Mouse (Mus musculus) hindbrain, embryonic 11.5 days (tissue): ENCODE measurements around the gene Slc39a8. TPM values are rescaled to one million over a fixed set of nuclear protein-coding genes. Genes with fewer than 3 reads are reported as not detected.
A peak's percentile ranks its signal among the peaks of the same experiment; 100 is the strongest.

Experiments used
- ATAC-seq: fragments of 200-750 bp; cut with Nextera tagmentation; 2 replicates; pipeline ENCODE4 v1.8.0; 2017; ENCODE audit warnings: mild to moderate bottlenecking, moderate TSS enrichment, moderate library complexity; ENCODE audit not compliant: low FRiP score
- DNase-seq: peaks from one replicate; pipeline ENCODE4 v3.0.0-alpha.2; 2015; ENCODE audit warnings: low spot score
- H3K27ac ChIP-seq: fragments of 300-500 bp; sonication (generic); 2 replicates; pipeline ENCODE4 v1.5.1; 2014; ENCODE audit warnings: mild to moderate bottlenecking, low read depth, low read length
- H3K27me3 ChIP-seq: fragments of 300-500 bp; sonication (generic); 2 replicates; pipeline ENCODE4 v1.6.1; 2014; ENCODE audit warnings: mild to moderate bottlenecking, low read length, moderate library complexity, mixed read lengths; ENCODE audit not compliant: control insufficient read depth, insufficient read depth
- H3K36me3 ChIP-seq: fragments of 300-500 bp; sonication (generic); 2 replicates; pipeline ENCODE4 v1.6.1; 2014; ENCODE audit warnings: mild to moderate bottlenecking, low read length, moderate library complexity, mixed read lengths; ENCODE audit not compliant: control insufficient read depth, insufficient read depth
- H3K4me1 ChIP-seq: fragments of 300-500 bp; sonication (generic); replicated peaks from 2 replicates; pipeline ENCODE4 v1.6.1; 2014; ENCODE audit warnings: low read length, mixed read lengths; ENCODE audit not compliant: control insufficient read depth, insufficient read depth
- H3K4me2 ChIP-seq: fragments of 300-500 bp; sonication (generic); replicated peaks from 2 replicates; pipeline ENCODE4 v1.6.1; 2014; ENCODE audit warnings: mild to moderate bottlenecking, low read depth, low read length
- H3K4me3 ChIP-seq: fragments of 300-500 bp; sonication (generic); 2 replicates; pipeline ENCODE4 v1.5.1; 2014; ENCODE audit warnings: low read depth, low read length
- H3K9ac ChIP-seq: fragments of 300-500 bp; sonication (generic); 2 replicates; pipeline ENCODE4 v1.6.1; 2014; ENCODE audit warnings: low read depth, low read length
- H3K9me3 ChIP-seq: fragments of 300-500 bp; sonication (generic); 2 replicates; pipeline ENCODE4 v1.6.1; 2016; ENCODE audit warnings: low read length; ENCODE audit not compliant: control insufficient read depth
- WGBS: fragments of 180-500 bp; shearing (Covaris S2); extraction: QIAGEN DNeasy Blood & Tissue Kit; methylation state at CpG from one replicate; pipeline ENCODE4 v1.1.7; 2014; 5-methylcytosine and 5-hydroxymethylcytosine counted together
- polyA plus RNA-seq: library from polyadenylated mRNA; unstranded; fragments of >200 nt; fragmentation: Nextera tagmentation; extraction: Ambion mirVana; gene quantifications from 2 replicates; pipeline ENCODE4 v1.2.1, GENCODE M21; 2014

Slc39a8 gene
- polyA plus RNA-seq, 1 experiment from 2014 or later: 23.3 TPM

DNA sequence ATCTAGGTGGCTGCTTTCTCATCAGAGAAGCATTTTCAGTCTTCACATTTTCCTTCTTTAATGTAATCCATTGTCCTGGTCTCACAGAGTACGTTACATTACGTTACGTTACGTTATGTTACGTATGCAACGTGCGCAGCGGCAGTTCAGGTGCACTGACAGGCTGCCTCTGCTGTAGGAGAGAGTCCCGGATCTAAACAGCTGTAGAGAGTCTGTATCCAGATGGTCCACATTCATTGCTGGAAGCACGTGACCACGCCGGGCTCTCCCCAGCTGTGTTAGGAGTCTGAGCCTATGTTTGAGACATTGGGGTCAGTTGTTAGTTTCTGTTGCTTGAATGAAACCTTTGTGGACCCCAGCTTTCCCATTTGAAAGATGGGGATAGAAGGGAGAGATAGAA, 15.1 kb downstream of the Slc39a8 start:
- 88% methylated on average over 12 of the region's 12 CpGs for WGBS
- no peak overlapping the region for H3K9ac ChIP-seq
- no peak overlapping the region for H3K4me2 ChIP-seq
- H3K4me1 ChIP-seq: no peaks in the 10 kb centered on the region
- H3K36me3 ChIP-seq: no peaks in the 10 kb centered on the region
- H3K27ac ChIP-seq: no peak overlapping the region
- H3K9me3 ChIP-seq: no peaks in the 10 kb centered on the region
- ATAC-seq (no peak), DNase-seq (no peak)
- H3K4me3 ChIP-seq: no peak overlapping the region
- H3K27me3 ChIP-seq: no peaks in the 10 kb centered on the region

DNA sequence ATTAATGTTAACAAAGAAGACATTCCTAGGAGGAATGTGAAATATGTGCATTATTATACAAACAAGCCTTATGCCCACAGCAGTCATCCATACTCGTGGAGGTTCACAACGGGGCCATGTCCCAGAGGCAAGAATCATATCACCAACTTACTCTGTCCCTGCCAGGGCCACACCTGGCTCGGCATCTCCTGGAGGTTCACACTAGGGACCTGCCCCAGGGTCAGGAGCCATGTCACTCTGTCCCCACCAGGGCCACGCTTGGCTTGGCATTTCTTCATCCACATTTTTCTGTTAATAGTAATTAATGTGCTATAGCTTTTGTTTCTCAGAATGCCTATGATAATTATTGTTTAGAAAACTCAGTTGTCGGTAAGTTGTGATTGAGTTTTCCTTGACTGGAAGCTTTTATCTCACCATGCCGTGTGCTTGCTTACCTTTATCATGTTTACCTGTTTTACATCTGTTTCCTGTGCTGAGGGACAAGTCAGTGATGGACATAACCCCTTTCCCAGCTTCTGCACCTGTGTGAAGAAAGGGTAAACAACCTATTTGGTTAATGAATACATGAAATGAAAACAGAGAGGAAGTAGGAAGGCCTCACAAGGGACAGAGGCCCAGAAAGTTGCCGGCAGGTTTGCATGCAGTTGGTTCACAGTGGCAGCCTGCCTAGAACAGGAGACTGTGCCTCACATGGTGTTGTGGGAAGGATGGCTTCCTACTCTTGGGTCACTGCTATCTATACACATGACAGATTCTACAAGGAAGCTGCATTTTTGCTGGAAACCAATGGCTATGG, 16.8 kb downstream of the Slc39a8 start:
- no peak overlapping the region for H3K27ac ChIP-seq
- no peak overlapping the region for H3K4me3 ChIP-seq
- no peaks in the 10 kb centered on the region for H3K4me1 ChIP-seq
- ATAC-seq (no peak), DNase-seq (no peak)
- H3K9me3 ChIP-seq: no peaks in the 10 kb centered on the region
- WGBS: 82% methylated on average over 7 of the region's 7 CpGs
- H3K4me2 ChIP-seq: no peak overlapping the region
- H3K36me3 ChIP-seq: no peaks in the 10 kb centered on the region
- no peaks in the 10 kb centered on the region for H3K27me3 ChIP-seq
- H3K9ac ChIP-seq: no peak overlapping the region

DNA sequence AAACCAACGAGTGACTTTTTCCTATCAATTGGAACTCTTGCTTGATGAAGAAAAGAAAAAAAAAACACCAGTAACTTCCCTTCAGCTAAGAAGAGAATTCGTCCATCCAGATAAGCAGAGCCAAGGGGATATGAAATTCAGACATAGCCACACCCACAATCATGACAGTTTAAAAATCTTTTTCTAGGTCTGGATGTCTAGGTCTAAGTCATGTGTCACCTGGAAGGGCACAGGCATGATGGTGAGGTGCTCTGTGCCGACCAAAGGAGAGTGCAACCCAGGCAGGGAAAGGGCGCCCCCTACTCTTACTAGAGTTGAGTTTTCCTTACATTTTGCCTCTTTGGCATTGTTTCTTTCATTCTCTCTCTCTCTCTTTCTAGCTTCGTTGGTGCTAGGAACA, 18.1 kb downstream of the Slc39a8 start:
- Histone ChIP-seq H3K27ac (no peak overlapping the region), H3K4me2 (no peak overlapping the region), H3K9me3 (no peaks in the 10 kb centered on the region), H3K27me3 (no peaks in the 10 kb centered on the region), H3K4me1 (no peaks in the 10 kb centered on the region), H3K36me3 (no peaks in the 10 kb centered on the region), H3K4me3 (no peak overlapping the region), H3K9ac (no peak overlapping the region)
- no peak for ATAC-seq
- no peak for DNase-seq
- 73% methylated on average over 5 of the region's 5 CpGs for WGBS

DNA sequence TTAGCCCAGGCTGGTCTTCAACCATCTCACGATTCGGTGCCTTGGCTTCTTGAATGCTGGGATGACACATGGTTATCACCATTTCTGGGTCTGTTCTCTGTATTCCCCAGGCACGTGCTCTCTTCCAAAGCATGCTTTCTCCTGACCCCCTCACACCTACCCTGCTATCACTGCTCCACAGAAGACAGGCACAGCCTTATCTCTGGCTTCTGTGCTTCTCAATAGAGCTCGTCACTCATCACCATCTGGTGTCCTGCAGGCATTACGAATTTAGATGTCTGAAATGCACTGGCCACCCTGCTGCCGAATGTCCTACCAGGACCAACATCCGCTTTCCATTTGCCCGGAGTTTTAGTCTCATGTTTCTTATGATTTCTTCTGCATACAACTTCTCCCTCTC, 18.6 kb downstream of the Slc39a8 start:
- H3K4me3 ChIP-seq: no peak overlapping the region
- H3K9me3 ChIP-seq: no peaks in the 10 kb centered on the region
- DNase-seq: no peak
- no peaks in the 10 kb centered on the region for H3K27me3 ChIP-seq
- H3K36me3 ChIP-seq: no peaks in the 10 kb centered on the region
- H3K9ac ChIP-seq: no peak overlapping the region
- 76% methylated on average over 8 of the region's 8 CpGs for WGBS
- peak; percentile 45; the same call in 1 of the 2 replicates for ATAC-seq
- no peak overlapping the region for H3K27ac ChIP-seq
- no peak overlapping the region for H3K4me2 ChIP-seq
- H3K4me1 ChIP-seq: no peaks in the 10 kb centered on the region

DNA sequence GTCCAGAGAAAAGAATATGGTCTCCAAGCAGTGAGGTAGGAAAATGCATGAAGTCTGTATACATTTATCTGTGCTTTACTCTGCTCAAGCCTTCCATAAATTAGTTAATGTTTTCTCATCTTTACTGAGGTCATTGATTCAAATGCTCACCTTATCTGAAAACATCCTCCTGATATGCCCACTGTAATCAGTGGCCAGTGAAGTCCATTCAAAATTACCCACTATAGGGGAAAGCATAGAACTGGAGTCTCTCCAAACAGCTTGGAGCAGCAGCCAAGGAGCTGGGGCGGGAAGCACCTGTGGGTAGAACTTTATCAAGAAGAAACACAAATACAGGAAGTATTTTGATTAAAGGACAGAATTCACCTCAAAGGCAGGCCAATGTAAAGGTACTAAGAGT, 19.8 kb downstream of the Slc39a8 start:
- 97% methylated on average over 1 of the region's 1 CpGs for WGBS
- Histone ChIP-seq H3K4me3 (no peak overlapping the region), H3K9me3 (no peaks in the 10 kb centered on the region), H3K27ac (no peak overlapping the region), H3K9ac (no peak overlapping the region), H3K4me1 (no peaks in the 10 kb centered on the region), H3K4me2 (no peak overlapping the region), H3K36me3 (no peaks in the 10 kb centered on the region), H3K27me3 (no peaks in the 10 kb centered on the region)
- ATAC-seq (no peak), DNase-seq (no peak)

DNA sequence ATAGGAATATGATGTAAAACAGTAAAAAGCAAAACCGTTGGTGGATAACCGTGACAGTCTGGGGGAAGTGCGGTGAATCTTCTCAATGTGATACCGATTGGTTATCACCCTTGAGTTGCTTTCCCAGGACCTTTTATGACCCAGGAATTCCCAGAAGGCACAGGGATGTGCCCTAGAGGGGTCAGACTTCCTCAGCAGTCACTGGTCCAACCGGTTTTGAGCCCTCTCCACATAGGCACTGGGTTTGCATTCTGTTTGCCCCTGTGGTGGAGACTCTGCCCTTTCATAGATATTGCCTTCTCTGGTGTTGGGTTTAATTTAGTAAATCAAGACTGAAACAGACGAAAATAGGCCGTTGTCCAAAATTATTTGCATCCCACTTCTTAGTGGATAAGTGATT, 20.8 kb downstream of the Slc39a8 start:
- no peak for ATAC-seq
- Histone ChIP-seq H3K9ac (no peak overlapping the region), H3K27ac (no peak overlapping the region), H3K4me1 (no peaks in the 10 kb centered on the region), H3K4me2 (no peak overlapping the region), H3K9me3 (no peaks in the 10 kb centered on the region), H3K4me3 (no peak overlapping the region), H3K36me3 (no peaks in the 10 kb centered on the region), H3K27me3 (no peaks in the 10 kb centered on the region)
- WGBS: 64% methylated on average over 7 of the region's 7 CpGs
- DNase-seq: no peak

DNA sequence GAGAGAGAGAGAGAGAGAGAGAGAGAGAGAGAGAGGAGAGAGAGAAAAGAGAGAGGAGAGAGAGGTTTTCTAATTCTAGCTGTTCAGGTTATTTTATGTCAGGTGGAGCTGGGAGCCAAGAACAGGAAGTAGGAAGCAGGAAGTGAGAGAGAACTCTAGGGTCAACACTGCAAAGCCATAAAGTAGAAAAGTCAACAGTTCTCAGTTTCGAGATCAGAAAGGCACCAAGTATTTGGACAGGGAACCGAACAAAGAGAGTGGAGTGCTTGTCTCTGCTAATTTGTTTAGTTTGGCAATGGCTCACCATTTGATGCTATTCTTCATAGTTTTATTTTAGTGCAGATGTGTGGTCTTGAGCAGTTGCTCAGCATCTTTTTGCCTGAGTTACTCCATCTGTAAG, 26.5 kb downstream of the Slc39a8 start:
- 94% methylated on average over 2 of the region's 2 CpGs for WGBS
- DNase-seq: no peak
- Histone ChIP-seq H3K4me3 (no peak overlapping the region), H3K27me3 (no peaks in the 10 kb centered on the region), H3K4me1 (no peaks in the 10 kb centered on the region), H3K9ac (no peak overlapping the region), H3K4me2 (no peak overlapping the region), H3K36me3 (no peaks in the 10 kb centered on the region), H3K9me3 (no peaks in the 10 kb centered on the region), H3K27ac (no peak overlapping the region)
- no peak for ATAC-seq

DNA sequence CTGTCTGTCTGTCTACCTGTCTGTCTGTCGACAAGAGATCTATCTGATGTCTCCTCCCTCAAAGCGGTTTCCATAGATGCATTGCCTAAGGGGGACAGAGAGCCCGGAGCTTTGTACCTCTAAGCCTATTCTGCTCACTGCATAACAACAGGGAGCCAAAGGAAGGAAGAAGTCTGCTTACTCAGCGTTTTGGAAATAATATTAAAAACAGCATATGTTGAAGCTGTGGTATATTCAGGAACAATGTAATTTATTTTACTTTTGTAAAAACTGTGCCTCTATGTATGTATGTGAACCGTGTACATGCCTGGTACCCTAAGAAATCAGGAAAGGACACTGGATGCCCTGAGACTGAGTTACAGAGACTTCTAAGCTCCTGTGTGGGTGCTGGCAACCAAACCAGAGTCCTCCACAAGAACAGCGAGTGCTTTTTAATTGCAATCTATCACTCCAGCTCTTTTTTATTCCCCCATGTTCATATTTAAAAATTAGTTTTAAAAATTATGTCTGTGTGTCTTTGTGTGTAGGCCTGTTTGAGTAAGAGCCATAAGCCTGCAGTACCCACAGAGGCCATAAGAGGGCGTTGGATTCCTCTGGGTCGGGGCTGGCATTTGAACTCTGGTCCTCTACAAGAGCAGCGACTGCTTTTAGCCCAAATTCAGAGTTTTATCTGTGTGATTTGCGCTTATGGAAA, 28.7 kb downstream of the Slc39a8 start:
- DNase-seq (no peak), ATAC-seq (no peak)
- no peaks in the 10 kb centered on the region for H3K36me3 ChIP-seq
- H3K9me3 ChIP-seq: no peaks in the 10 kb centered on the region
- no peak overlapping the region for H3K4me3 ChIP-seq
- WGBS: 86% methylated on average over 10 of the region's 10 CpGs
- no peaks in the 10 kb centered on the region for H3K27me3 ChIP-seq
- H3K9ac ChIP-seq: no peak overlapping the region
- H3K4me1 ChIP-seq: no peaks in the 10 kb centered on the region
- no peak overlapping the region for H3K27ac ChIP-seq
- no peak overlapping the region for H3K4me2 ChIP-seq
